Mouse (Mus musculus) bone marrow, adult 2 months (tissue): ENCODE results near the gene Arhgap1.

Experiments
- CTCF ChIP-seq: fragments of 200-500 bp; IDR thresholded peaks from 2 replicates; pipeline ENCODE4 v1.5.1; 2011; ENCODE audit warnings: low read length, control low read depth; ENCODE audit not compliant: control insufficient read depth, insufficient read depth
- POLR2A ChIP-seq: fragments of 200-500 bp; IDR thresholded peaks from 2 replicates; pipeline ENCODE4 v1.6.1; 2011; ENCODE audit warnings: low read depth, mild to moderate bottlenecking, control low read depth, low read length, borderline replicate concordance; ENCODE audit not compliant: control insufficient read depth

GRCm38 (mm10) chr2:91664780-91665179 is 15.1 kb downstream of the Arhgap1 start:
- no peak for TF ChIP-seq CTCF
- TF ChIP-seq POLR2A = no peak
